Mouse (Mus musculus): ENCODE measurements around the gene Tmem8b. TPM values are rescaled to one million over a fixed set of nuclear protein-coding genes. Genes with fewer than 3 reads are reported as not detected.

The Tmem8b gene
- polyA plus RNA-seq, 1 experiment from 2014 or later = 3.3 TPM

- Histone ChIP-seq H3K27me3 (replicated peaks) (no peaks in the 10 kb centered on the region), H3K9ac (no peak overlapping the region), H3K27ac (peak overlapping the region; percentile 56), H3K4me1 (replicated peaks) (peaks cover 36% of the 10 kb centered on the region), H3K36me3 (no peaks in the 10 kb centered on the region), H3K4me2 (replicated peaks) (no peak overlapping the region; the same call in 1 of the 2 replicates), H3K4me3 (replicated peaks) (no peak overlapping the region), H3K9me3 (no peaks in the 10 kb centered on the region)
- ATAC-seq = peak; percentile 34
- 74% methylated on average over 7 of the region's 7 CpGs for WGBS
Observed at GRCm38 (mm10) chr4:43727718-43728575, 59.2 kb downstream of the Tmem8b start.

DNA sequence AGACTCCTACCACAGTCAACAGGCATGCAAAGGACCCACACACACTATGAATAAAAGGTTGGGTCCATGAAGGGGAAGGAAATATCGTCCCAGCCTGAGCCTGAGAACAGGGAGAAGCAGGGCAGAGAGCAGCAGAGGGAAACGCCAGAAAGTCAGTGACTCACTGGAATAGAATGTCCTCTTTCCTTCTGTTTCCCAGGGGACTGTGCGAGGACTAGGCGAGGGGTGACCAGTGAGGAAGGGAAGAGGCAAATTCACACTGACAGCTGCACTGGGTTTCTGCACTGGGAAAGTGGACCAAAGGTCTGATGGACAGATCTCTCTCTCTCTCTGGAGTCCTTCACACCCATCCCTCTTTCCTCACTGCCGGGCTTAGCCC, 59.8 kb downstream of the Tmem8b start:
- 9% methylated on average over 5 of the region's 5 CpGs for WGBS
- peak; percentile 63 for ATAC-seq
- H3K4me3 ChIP-seq (replicated peaks) = no peak overlapping the region
- no peaks in the 10 kb centered on the region for H3K27me3 ChIP-seq (replicated peaks)
- H3K4me1 ChIP-seq (replicated peaks) = peaks cover 36% of the 10 kb centered on the region
- peak overlapping the region; percentile 56 for H3K27ac ChIP-seq
- H3K36me3 ChIP-seq = no peaks in the 10 kb centered on the region
- no peaks in the 10 kb centered on the region for H3K9me3 ChIP-seq
- H3K4me2 ChIP-seq (replicated peaks) = no peak overlapping the region; the same call in 1 of the 2 replicates
- no peak overlapping the region for H3K9ac ChIP-seq

- H3K9ac ChIP-seq = no peak overlapping the region
- no peak overlapping the region for H3K4me2 ChIP-seq (replicated peaks)
- ATAC-seq = no peak
- H3K4me3 ChIP-seq (replicated peaks) = no peak overlapping the region
- H3K4me1 ChIP-seq (replicated peaks) = peaks cover 36% of the 10 kb centered on the region
- WGBS = 50% methylated on average over 3 of the region's 3 CpGs
- no peaks in the 10 kb centered on the region for H3K9me3 ChIP-seq
- no peaks in the 10 kb centered on the region for H3K27me3 ChIP-seq (replicated peaks)
- peak overlapping the region; percentile 56 for H3K27ac ChIP-seq
- no peaks in the 10 kb centered on the region for H3K36me3 ChIP-seq
Observed at GRCm38 (mm10) chr4:43729126-43729525, 60.4 kb downstream of the Tmem8b start.

- H3K4me2 ChIP-seq (replicated peaks) = no peak within 1 kb of the TSS
- no peaks in the 10 kb centered on the region for H3K27me3 ChIP-seq (replicated peaks)
- H3K9me3 ChIP-seq = no peaks in the 10 kb centered on the region
- peak within 1 kb of the TSS; percentile 56 for H3K27ac ChIP-seq
- H3K4me1 ChIP-seq (replicated peaks) = peaks cover 36% of the 10 kb centered on the region
- no peak within 1 kb of the TSS for H3K4me3 ChIP-seq (replicated peaks)
- H3K9ac ChIP-seq = no peak within 1 kb of the TSS
- no peak for ATAC-seq
- no peaks in the 10 kb centered on the region for H3K36me3 ChIP-seq
- 47% methylated on average over 14 of the region's 14 CpGs for WGBS
Observed at GRCm38 (mm10) chr4:43729794-43730550, 61.2 kb downstream of the Tmem8b start, which contains the start of gene Spaar. Spaar (plus strand) TSS chr4:43730034.

- H3K9me3 ChIP-seq = no peaks in the 10 kb centered on the region
- no peak overlapping the region for H3K4me2 ChIP-seq (replicated peaks)
- 67% methylated on average over 21 of the region's 21 CpGs for WGBS
- no peak for ATAC-seq
- H3K27me3 ChIP-seq (replicated peaks) = no peaks in the 10 kb centered on the region
- H3K4me1 ChIP-seq (replicated peaks) = peaks cover 36% of the 10 kb centered on the region
- H3K9ac ChIP-seq = no peak overlapping the region
- H3K27ac ChIP-seq = no peak overlapping the region
- H3K36me3 ChIP-seq = no peaks in the 10 kb centered on the region
- H3K4me3 ChIP-seq (replicated peaks) = no peak overlapping the region
Observed at GRCm38 (mm10) chr4:43730750-43731297, 62.1 kb downstream of the Tmem8b start.

GRCm38 (mm10) chr4:43732171-43732570, 63.4 kb downstream of the Tmem8b start:
- Histone ChIP-seq H3K4me3 (replicated peaks) (no peak overlapping the region), H3K9me3 (no peaks in the 10 kb centered on the region), H3K4me1 (replicated peaks) (peaks cover 28% of the 10 kb centered on the region), H3K27me3 (replicated peaks) (no peaks in the 10 kb centered on the region), H3K4me2 (replicated peaks) (no peak overlapping the region), H3K27ac (no peak overlapping the region), H3K36me3 (no peaks in the 10 kb centered on the region), H3K9ac (no peak overlapping the region)
- ATAC-seq = no peak
- WGBS = 19% methylated on average over 1 of the region's 1 CpGs

GRCm38 (mm10) chr4:43733186-43733585, 64.4 kb downstream of the Tmem8b start:
- Histone ChIP-seq H3K4me3 (replicated peaks) (no peak overlapping the region), H3K4me2 (replicated peaks) (no peak overlapping the region), H3K9ac (no peak overlapping the region), H3K27ac (no peak overlapping the region), H3K27me3 (replicated peaks) (no peaks in the 10 kb centered on the region), H3K36me3 (no peaks in the 10 kb centered on the region), H3K4me1 (replicated peaks) (peaks cover 19% of the 10 kb centered on the region), H3K9me3 (no peaks in the 10 kb centered on the region)
- no peak for ATAC-seq
- WGBS = 82% methylated on average over 5 of the region's 5 CpGs

GRCm38 (mm10) chr4:43737144-43737543, 68.4 kb downstream of the Tmem8b start:
- H3K36me3 ChIP-seq = no peaks in the 10 kb centered on the region
- H3K4me1 ChIP-seq (replicated peaks) = no peaks in the 10 kb centered on the region
- no peak overlapping the region for H3K27ac ChIP-seq
- H3K4me2 ChIP-seq (replicated peaks) = no peak overlapping the region
- no peaks in the 10 kb centered on the region for H3K9me3 ChIP-seq
- no peaks in the 10 kb centered on the region for H3K27me3 ChIP-seq (replicated peaks)
- no peak overlapping the region for H3K9ac ChIP-seq
- WGBS = 82% methylated on average over 6 of the region's 6 CpGs
- ATAC-seq = no peak
- no peak overlapping the region for H3K4me3 ChIP-seq (replicated peaks)

DNA sequence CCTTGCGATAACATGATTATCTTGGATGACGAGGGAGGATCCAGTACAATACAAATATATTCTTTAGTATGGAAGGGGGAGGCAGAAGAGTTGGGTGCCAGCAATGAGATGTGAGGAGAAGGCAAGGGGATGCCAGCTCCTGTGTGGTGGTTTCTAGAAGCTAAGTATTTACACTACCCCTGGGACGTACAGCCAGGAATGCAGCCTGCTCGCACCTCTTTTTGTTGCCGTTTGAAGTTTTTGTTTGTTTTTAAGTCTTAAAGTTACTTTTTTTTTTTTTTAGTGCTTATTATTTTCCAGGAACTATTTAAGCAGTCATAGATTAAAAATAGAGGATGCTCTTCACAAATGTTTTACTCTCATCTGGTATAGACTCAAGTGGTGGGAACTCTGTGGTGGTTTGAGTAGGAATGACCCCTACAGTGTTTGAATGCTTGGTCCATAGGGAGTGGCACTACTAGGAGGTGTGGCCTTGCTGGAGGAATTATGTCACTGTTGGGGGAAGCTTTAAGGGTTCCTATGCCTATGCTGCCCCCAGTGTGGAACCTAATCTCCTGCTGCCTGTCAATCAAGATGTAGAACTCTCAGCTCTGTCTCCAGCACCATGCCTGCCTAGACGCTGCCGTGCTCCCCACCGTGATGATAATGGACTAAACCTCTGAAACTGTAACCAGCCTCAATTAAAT, 70.4 kb downstream of the Tmem8b start:
- no peak overlapping the region for H3K4me2 ChIP-seq (replicated peaks)
- no peaks in the 10 kb centered on the region for H3K36me3 ChIP-seq
- 59% methylated on average over 8 of the region's 8 CpGs for WGBS
- no peak for ATAC-seq
- no peaks in the 10 kb centered on the region for H3K4me1 ChIP-seq (replicated peaks)
- H3K27me3 ChIP-seq (replicated peaks) = no peaks in the 10 kb centered on the region
- H3K4me3 ChIP-seq (replicated peaks) = no peak overlapping the region
- no peak overlapping the region for H3K27ac ChIP-seq
- no peaks in the 10 kb centered on the region for H3K9me3 ChIP-seq
- no peak overlapping the region for H3K9ac ChIP-seq

GRCm38 (mm10) chr4:43741526-43741925, 72.8 kb downstream of the Tmem8b start:
- no peaks in the 10 kb centered on the region for H3K9me3 ChIP-seq
- H3K27ac ChIP-seq = no peak overlapping the region
- no peaks in the 10 kb centered on the region for H3K27me3 ChIP-seq (replicated peaks)
- H3K4me1 ChIP-seq (replicated peaks) = no peaks in the 10 kb centered on the region
- H3K4me2 ChIP-seq (replicated peaks) = no peak overlapping the region
- no peaks in the 10 kb centered on the region for H3K36me3 ChIP-seq
- no peak for ATAC-seq
- no peak overlapping the region for H3K4me3 ChIP-seq (replicated peaks)
- no peak overlapping the region for H3K9ac ChIP-seq
- WGBS = 44% methylated on average over 5 of the region's 5 CpGs
